Mouse (Mus musculus): Measurements from ENCODE around the gene Lsm10.

Lsm10 gene

DNA sequence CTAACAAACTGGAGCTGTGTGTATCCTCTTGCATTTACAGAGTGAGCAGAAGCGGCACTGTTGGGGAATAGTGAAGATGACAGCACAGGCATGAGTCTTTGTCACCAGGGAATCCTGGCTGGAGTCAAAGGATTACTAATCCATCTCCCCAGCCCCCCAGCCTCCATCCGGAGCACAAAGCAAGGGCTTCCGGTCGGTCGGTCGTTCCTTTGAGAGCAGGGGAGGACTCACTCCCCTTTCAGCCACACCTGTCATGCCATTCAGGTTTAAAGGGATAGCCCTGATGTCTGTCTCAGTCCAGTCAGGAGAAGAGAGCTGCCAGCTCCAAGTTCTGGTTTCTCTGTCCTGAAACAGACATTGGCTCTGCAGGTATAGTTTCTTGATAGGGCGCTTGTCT, 14.7 kb downstream of the Lsm10 start:
- in situ Hi-C loops (cut with MboI; ENCODE audit: low pct_unique_long_range_greater_than_20kb in 1 of 2, low sequenced_read_pairs in 2 of 2, unreplicated experiment in 1 of 2) = no loop called here

GRCm38 (mm10) chr4:126113243-126113642, 16.8 kb downstream of the Lsm10 start:
- in situ Hi-C loops (cut with MboI; ENCODE audit: low pct_unique_long_range_greater_than_20kb in 1 of 2, low sequenced_read_pairs in 2 of 2, unreplicated experiment in 1 of 2) = no loop called here

DNA sequence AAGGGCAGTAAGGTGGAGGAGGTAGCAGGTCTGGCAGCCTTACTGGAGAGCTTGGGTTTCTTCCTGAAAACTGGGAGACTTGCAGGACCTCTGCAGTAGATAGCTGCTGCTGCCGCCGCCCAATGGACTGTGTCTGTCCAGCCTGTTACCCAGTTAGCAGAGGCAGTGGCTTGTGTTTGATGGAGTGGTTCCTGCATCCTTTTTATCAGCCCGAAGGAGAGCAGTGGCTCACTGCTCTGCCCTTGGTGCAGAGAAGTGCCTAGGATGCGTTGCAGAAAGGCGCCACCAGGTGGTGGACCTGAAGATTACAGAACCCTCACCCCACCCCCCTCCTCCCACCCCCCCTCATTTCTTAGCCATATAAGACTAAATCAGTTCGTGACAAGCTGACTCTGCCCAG, 17.5 kb downstream of the Lsm10 start:
- in situ Hi-C loops (cut with MboI; ENCODE audit: low pct_unique_long_range_greater_than_20kb in 1 of 2, low sequenced_read_pairs in 2 of 2, unreplicated experiment in 1 of 2) = no loop called here

DNA sequence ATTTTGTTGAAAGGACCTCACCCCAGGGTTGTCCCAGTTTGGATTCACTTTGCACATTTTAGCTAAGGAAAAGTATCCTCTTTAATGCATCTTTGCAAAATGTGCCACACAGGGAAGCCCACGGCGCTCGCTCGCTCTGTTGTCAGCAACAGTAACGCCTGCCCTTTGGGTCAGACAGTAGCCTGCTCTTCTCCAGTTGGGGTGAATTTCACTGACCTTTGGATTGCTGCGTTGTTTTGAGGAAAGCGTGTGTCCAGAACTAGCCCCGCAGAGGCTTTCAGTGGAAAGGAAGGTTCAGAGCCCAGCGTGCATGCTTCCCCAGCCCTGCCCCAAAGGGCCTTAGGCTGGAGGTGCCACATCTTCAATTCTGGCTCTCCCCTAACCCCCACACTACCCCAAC, 19.0 kb downstream of the Lsm10 start:
- in situ Hi-C loops (cut with MboI; ENCODE audit: low pct_unique_long_range_greater_than_20kb in 1 of 2, low sequenced_read_pairs in 2 of 2, unreplicated experiment in 1 of 2) = no loop called here

DNA sequence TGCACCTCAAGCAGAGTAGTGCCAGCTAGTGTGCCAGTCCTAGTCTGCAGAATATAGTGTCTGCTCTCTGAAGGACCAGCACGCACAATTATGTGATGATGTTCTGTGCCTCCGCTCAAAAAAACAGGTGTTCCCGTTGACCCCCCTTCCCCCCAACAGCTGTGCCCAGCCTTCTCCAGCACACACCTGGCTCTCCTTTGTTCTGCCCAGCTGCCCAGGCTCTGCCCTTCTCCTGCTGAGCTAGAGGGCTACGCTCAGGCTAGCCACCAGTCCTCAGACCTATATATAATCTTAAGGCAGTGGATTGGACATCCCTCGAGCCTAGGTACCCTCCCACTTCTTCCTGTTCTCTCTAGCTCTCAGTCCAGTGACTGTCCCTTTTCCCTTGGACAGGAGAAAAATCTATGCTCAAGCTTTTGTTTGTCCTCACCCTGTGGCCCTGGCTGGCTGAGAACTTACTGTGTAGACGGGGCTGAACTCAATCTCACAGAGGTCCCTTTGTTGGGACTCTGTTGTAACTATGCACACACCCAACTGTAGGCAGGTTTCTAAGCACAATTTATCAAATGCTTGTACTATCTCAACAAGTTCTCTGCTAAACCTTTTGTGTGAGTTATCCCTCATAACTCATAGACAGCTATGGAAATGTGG, 19.6 kb downstream of the Lsm10 start:
- in situ Hi-C loops (cut with MboI; ENCODE audit: low pct_unique_long_range_greater_than_20kb in 1 of 2, low sequenced_read_pairs in 2 of 2, unreplicated experiment in 1 of 2) = no loop called here

DNA sequence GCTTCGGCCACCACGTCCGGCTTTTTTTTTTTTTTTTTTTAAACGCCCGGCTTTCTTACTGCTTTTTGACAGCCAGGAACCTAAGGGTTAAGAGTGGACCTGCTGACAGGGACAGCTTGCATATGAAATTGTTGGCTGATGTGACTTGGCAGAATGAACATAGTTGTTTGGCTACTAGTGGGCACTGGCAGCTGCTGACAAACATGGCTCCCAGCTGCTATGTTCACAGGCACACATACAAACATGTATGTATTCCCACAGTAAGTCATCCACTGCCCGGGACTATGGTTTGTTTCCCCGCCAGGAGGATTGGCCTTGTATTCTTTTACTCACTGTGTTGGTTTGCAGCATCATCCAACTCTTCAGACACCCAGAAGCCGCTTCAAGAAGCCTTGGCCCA, 20.7 kb downstream of the Lsm10 start:
- in situ Hi-C loops (cut with MboI; ENCODE audit: low pct_unique_long_range_greater_than_20kb in 1 of 2, low sequenced_read_pairs in 2 of 2, unreplicated experiment in 1 of 2) = no loop called here

DNA sequence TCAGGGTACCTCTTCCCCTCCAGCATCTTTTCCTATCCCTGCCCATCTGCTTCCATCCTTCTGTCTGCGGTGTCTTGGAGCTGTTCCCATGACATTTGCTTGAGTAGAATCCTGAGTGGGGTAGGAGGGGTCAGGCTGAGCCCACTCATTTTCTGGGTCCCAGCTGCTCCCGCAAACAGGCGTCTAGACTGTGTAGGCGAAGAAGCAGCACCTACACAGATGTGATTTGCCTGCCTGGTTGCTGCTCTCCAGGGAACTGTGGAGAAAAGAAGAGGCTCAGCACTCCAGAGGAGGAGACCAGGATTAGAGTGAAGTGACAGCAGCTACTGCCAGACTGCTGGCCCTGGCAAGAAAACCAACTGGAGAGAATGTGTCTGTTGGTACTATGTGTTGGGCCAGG, 22.2 kb downstream of the Lsm10 start:
- in situ Hi-C loops (cut with MboI; ENCODE audit: low pct_unique_long_range_greater_than_20kb in 1 of 2, low sequenced_read_pairs in 2 of 2, unreplicated experiment in 1 of 2) = no loop called here

- in situ Hi-C loops (cut with MboI; ENCODE audit: low pct_unique_long_range_greater_than_20kb in 1 of 2, low sequenced_read_pairs in 2 of 2, unreplicated experiment in 1 of 2) = no loop called here
Observed at GRCm38 (mm10) chr4:126119051-126119450, 22.6 kb downstream of the Lsm10 start.

GRCm38 (mm10) chr4:126120052-126120451, 23.6 kb downstream of the Lsm10 start:
- in situ Hi-C loops (cut with MboI; ENCODE audit: low pct_unique_long_range_greater_than_20kb in 1 of 2, low sequenced_read_pairs in 2 of 2, unreplicated experiment in 1 of 2) = no loop called here

- in situ Hi-C loops (cut with MboI; ENCODE audit: low pct_unique_long_range_greater_than_20kb in 1 of 2, low sequenced_read_pairs in 2 of 2, unreplicated experiment in 1 of 2) = no loop called here
Observed at GRCm38 (mm10) chr4:126120506-126120905, 24.1 kb downstream of the Lsm10 start.

DNA sequence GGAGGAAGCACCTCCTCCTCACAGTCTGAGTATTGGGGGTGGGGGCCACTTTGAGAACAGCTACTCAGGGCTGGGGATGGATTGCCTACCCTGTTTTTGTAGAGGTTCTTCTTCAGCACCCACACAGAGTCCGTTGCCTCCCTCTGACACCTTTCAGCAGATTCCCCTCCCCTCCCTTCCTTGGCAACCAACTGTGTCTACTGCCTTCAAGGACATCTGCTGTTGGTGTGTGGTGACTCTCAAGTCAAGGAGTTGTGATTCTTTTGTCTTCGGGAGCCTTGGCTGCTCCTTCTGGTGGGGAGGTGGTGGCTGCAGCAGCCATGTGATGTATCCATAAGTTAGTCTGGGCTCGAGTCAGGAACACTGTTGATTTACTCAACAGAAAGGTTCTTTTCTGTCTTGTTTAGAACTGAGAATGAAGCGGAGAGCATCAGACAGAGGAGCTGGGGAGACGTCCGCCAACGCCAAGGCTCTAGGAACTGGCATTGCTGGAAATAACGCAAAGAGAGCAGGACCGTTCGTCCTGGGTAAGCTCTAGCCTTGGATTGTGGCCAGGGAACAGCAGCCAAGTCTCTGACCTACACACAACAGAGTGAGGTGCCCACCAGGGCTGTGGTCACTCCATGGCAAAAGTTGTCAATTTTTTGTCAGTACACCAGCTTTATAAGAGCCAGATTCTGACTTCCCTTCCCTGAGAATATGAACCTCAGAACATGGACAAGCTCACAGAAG, 27.1 kb downstream of the Lsm10 start:
- in situ Hi-C loops (cut with MboI; ENCODE audit: low pct_unique_long_range_greater_than_20kb in 1 of 2, low sequenced_read_pairs in 2 of 2, unreplicated experiment in 1 of 2) = no loop called here

DNA sequence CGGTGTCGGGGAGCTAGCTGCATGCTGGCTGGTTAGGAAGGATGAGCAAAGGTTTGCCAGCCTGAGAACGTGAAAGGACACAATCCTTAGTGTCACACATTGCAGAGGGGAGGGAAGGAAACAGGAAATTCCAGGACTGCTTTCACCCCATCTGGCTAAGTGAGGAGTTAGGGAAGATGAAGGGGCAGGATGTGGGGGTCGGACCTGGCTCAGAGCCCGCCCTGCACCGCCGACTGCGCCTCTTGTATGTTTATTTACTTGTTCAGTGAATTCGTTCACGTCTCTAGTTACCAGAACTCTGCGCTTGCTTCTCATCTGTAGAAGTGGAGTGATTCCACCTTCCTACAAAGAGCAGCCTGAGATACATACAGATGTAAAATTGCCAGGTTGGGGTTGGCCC, 34.1 kb downstream of the Lsm10 start:
- in situ Hi-C loops (cut with MboI; ENCODE audit: low pct_unique_long_range_greater_than_20kb in 1 of 2, low sequenced_read_pairs in 2 of 2, unreplicated experiment in 1 of 2) = no loop called here

DNA sequence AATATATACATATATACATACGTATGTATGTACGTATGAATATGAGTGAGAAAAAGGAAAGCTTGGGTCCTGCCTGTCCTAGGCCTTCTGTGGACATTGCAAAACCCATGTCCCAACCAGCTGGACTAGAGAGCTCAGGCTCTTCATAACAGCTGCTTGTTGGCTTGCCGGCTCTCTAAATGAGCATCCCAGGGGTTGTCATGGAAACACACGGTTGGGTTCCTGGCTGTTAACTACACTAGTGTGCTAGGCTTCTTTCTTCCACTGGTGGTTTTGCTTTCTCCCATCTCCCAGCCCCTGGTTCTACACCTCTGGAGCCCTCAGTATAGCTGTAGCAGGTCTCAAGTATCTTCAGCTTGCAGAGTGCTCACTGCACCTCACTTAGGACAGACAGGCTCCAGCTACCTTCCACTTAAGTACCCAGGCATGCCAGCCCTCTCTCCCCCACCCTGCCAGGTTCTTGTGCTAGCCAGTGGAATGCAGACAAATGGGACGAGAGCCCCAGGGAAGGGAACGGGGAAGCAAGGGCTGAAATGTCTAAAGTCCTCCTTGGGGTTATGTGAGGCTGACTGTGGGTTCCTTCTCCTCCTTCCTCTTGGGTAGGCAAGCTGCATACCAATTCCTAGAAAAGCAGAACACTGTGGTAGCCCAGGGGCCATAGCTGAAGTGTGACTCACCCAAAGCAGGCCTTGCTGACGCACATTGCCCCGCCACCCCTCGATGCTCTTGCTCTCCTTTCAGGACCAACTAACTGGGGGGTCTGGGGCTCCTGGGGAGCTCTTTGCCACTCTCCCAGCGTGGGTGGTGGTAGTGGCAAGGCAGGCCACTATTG, 35.1 kb downstream of the Lsm10 start:
- in situ Hi-C loops (cut with MboI; ENCODE audit: low pct_unique_long_range_greater_than_20kb in 1 of 2, low sequenced_read_pairs in 2 of 2, unreplicated experiment in 1 of 2) = no loop called here

DNA sequence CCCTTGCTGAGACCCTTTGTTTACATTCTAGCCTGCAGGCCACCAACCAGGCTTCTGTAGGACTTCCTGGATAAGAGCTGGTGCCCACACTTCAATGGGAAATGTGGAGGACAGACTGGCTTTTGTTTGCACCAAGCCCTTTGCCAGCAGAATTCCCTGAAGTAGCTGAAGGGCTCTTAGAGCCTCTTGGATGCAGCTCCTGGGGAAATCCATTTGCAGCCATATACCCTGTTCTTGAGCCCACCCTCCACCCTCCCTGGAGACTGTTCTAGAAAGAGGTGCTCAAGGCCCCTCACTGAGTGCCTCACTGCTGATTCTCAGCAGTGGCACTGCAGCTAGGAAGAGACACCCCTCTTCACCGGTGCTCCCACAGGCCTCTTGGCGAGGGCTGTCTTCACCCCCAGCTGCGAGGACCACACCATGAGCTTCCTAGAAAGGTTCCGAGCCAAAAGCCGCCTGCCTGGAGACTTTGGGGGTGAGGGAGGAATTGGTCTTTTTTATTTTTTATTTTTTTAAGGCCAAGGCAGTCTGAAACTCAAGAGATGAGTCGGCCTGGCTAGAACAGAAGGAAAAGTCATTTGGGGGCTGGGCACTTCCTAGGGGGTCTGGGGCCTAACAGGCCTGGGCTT, 36.3 kb downstream of the Lsm10 start:
- in situ Hi-C loops (cut with MboI; ENCODE audit: low pct_unique_long_range_greater_than_20kb in 1 of 2, low sequenced_read_pairs in 2 of 2, unreplicated experiment in 1 of 2) = no loop called here

DNA sequence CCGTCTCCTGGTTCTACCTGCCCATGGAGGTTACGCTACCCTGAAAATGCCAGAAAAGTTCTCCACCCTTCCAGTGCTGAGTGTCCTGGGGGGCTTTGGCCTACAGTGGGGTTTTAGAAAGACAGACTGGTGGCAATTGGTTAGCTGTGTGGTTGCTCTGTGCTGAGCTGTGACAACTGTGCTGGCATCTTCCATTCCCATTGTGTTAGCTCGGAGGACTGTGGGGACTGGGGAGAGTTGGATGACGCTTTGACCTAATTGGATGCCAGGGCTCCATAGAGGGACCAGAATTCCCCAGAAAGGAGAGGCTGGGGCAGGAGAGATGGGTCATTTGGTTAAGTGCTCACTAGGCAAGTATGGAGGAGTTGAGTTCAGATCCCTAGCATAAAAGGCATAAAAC, 37.8 kb downstream of the Lsm10 start:
- in situ Hi-C loops (cut with MboI; ENCODE audit: low pct_unique_long_range_greater_than_20kb in 1 of 2, low sequenced_read_pairs in 2 of 2, unreplicated experiment in 1 of 2) = no loop called here

DNA sequence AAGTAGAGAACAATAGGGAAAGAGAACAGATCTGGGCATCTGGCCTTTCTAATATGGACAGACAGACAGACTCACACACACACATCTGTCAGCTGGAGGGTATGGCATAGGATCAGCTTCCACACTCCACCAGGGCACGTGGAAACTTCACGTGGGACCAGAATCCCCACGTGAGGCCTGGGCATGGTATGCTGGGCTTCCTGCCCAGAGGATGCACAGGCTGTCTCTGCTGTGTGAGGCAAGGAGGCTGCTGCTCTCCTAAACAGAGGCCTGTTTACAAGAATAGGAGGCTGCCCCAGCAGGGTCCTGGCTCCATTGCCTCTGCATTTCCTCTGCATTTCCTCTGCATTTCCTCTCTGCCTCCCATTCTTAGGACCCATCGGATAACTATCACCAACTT, 38.2 kb downstream of the Lsm10 start:
- in situ Hi-C loops (cut with MboI; ENCODE audit: low pct_unique_long_range_greater_than_20kb in 1 of 2, low sequenced_read_pairs in 2 of 2, unreplicated experiment in 1 of 2) = no loop called here

DNA sequence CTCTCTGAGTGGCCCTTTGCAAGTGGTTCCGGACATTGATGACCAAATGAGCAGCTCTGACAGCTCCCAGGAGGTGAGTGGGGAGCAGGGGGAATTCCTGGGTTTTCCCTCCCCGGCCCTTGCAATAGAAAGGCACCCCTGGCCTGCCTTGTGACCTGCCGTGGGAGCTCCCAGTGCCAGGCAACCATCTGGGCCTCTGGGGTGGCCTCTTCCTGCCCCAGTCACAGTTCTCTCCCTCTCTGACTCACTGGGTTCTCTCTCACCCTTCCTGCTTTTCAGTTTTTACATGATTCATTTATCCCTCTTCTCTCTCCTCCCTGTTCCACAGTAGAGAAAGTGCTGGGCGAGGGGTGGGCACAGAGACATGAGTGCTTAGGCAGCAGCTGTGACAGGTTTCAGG, 41.4 kb downstream of the Lsm10 start:
- in situ Hi-C loops (cut with MboI; ENCODE audit: low pct_unique_long_range_greater_than_20kb in 1 of 2, low sequenced_read_pairs in 2 of 2, unreplicated experiment in 1 of 2) = no loop called here

GRCm38 (mm10) chr4:126141021-126141420, 44.6 kb downstream of the Lsm10 start:
- in situ Hi-C loops (cut with MboI; ENCODE audit: low pct_unique_long_range_greater_than_20kb in 1 of 2, low sequenced_read_pairs in 2 of 2, unreplicated experiment in 1 of 2) = no loop called here

- in situ Hi-C loops (cut with MboI; ENCODE audit: low pct_unique_long_range_greater_than_20kb in 1 of 2, low sequenced_read_pairs in 2 of 2, unreplicated experiment in 1 of 2) = no loop called here
Observed at GRCm38 (mm10) chr4:126145396-126145795, 49.0 kb downstream of the Lsm10 start.

All from mouse embryonic stem cell (cell line).